Comparison of ENCODE assay signal across 9 mouse cellular contexts in genomic region chr4:21368234-21369021, GRCm38 (mm10).
DNase-seq lines count a peak whose midpoint lies in the region; ATAC-seq lines count a peak whose summit lies in the region.
"Had no signal": no experiment of that assay in that cellular context is flagged by ENCODE, and none has a peak within 500 bp of the region (broad histone marks: within the 10 kb centered on the region; RNA-seq: fewer than 3 reads in every experiment).

No protein-coding gene starts in this region.

- no peak overlapping the region for H3K9ac ChIP-seq in limb, embryonic 11.5 days (ENCODE audit: low read length)
- no peak overlapping the region for H3K9ac ChIP-seq in hindbrain, embryonic 16.5 days (ENCODE audit: low read depth, low read length)

- H3K9me3 ChIP-seq in limb, embryonic 11.5 days (ENCODE audit: control insufficient read depth, low read length) = no peaks in the 10 kb centered on the region
- H3K9me3 ChIP-seq in limb, embryonic 10.5 days (replicated peaks) = no peaks in the 10 kb centered on the region
- H3K9me3 ChIP-seq in hindbrain, embryonic 16.5 days (ENCODE audit: control insufficient read depth, low read length) = no peaks in the 10 kb centered on the region

- H3K36me3 ChIP-seq in limb, embryonic 11.5 days (ENCODE audit: control insufficient read depth, insufficient read depth, low read length) = no peaks in the 10 kb centered on the region
- no peaks in the 10 kb centered on the region for H3K36me3 ChIP-seq in limb, embryonic 10.5 days
- H3K36me3 ChIP-seq in hindbrain, embryonic 16.5 days (ENCODE audit: control insufficient read depth, insufficient read depth, low read length) = no peaks in the 10 kb centered on the region

- H3K4me3 ChIP-seq in limb, embryonic 11.5 days (ENCODE audit: low read depth, low read length) = no peak overlapping the region
- no peak overlapping the region for H3K4me3 ChIP-seq in limb, embryonic 10.5 days
- H3K4me3 ChIP-seq in hindbrain, embryonic 16.5 days (ENCODE audit: low read length) = no peak overlapping the region
- H3K4me3 ChIP-seq: erythroblast, embryonic 14.5 days had no signal

- no peak overlapping the region for H3K4me2 ChIP-seq in limb, embryonic 11.5 days (ENCODE audit: low read depth, severe bottlenecking)
- H3K4me2 ChIP-seq in hindbrain, embryonic 16.5 days (ENCODE audit: low read length) = no peak overlapping the region

- H3K27ac ChIP-seq in limb, embryonic 11.5 days (replicated peaks; ENCODE audit: low read depth, low read length) = no peak overlapping the region
- H3K27ac ChIP-seq in limb, embryonic 10.5 days = no peak overlapping the region
- no peak overlapping the region for H3K27ac ChIP-seq in hindbrain, embryonic 16.5 days (ENCODE audit: low read depth, low read length)

- WGBS in limb, embryonic 11.5 days = 67% methylated on average over 11 of the region's 11 CpGs
- 71% methylated on average over 11 of the region's 11 CpGs for WGBS in limb, embryonic 10.5 days
- 69% methylated on average over 11 of the region's 11 CpGs for WGBS in hindbrain, embryonic 16.5 days

- no peaks in the 10 kb centered on the region for H3K27me3 ChIP-seq in limb, embryonic 11.5 days (ENCODE audit: control insufficient read depth, insufficient read depth, low read length)
- H3K27me3 ChIP-seq in limb, embryonic 10.5 days (ENCODE audit: low read depth, poor library complexity, severe bottlenecking) = no peaks in the 10 kb centered on the region
- H3K27me3 ChIP-seq in hindbrain, embryonic 16.5 days (replicated peaks; ENCODE audit: control insufficient read depth, insufficient read depth, low read length) = no peaks in the 10 kb centered on the region

- no peaks in the 10 kb centered on the region for H3K4me1 ChIP-seq in limb, embryonic 11.5 days (ENCODE audit: control insufficient read depth, insufficient read depth, low read length)
- H3K4me1 ChIP-seq in limb, embryonic 10.5 days = no peaks in the 10 kb centered on the region
- H3K4me1 ChIP-seq in hindbrain, embryonic 16.5 days (ENCODE audit: control insufficient read depth, insufficient read depth, low read depth, low read length) = no peaks in the 10 kb centered on the region

- peak; percentile 22 for DNase-seq in limb, embryonic 11.5 days (ENCODE audit: low spot score)
- DNase-seq in limb, embryonic 10.5 days (ENCODE audit: low spot score) = no peak
- DNase-seq in MEL-GATA-1-ER (ENCODE audit: extremely low read depth, low read depth) = peak; percentile 0
- peak; percentile 5 to 22 for DNase-seq in cerebellum, postnatal 25 days
- peak; percentile 7 for DNase-seq in naive thymus-derived CD4-positive, alpha-beta T cell, adult 2 months (ENCODE audit: low read depth)
- DNase-seq in gastrocnemius, postnatal 4 days (ENCODE audit: low spot score in 2 of 2) = no peak
- no peak for DNase-seq in thymus, adult 18-20 months

- ATAC-seq in limb, embryonic 11.5 days (ENCODE audit: insufficient number of reproducible peaks, low FRiP score, low TSS enrichment, low read depth) = no peak
- peak; percentile 72; the same call in 1 of the 2 replicates for ATAC-seq in hindbrain, embryonic 16.5 days

Comparison
In these comparisons a context has a peak if more than half of its experiments do, and no peak if none do; other contexts are left out.
1. DNase-seq: peak in limb, embryonic 11.5 days (single experiment), MEL-GATA-1-ER (single experiment), cerebellum, postnatal 25 days (2 of 2) and naive thymus-derived CD4-positive, alpha-beta T cell, adult 2 months (single experiment); none in limb, embryonic 10.5 days (single experiment), gastrocnemius, postnatal 4 days (0 of 2) and thymus, adult 18-20 months (0 of 2).